Mouse (Mus musculus) megakaryocyte, embryonic 14.5 days (primary cell): ENCODE data around the gene Olfr191.

ENCODE experiments used
- FLI1 ChIP-seq: IDR thresholded peaks from 2 replicates; pipeline ENCODE4 v1.6.1; 2012; ENCODE audit warnings: low read length, inconsistent platforms, mixed read lengths
- GATA1 ChIP-seq: IDR thresholded peaks from 3 replicates; pipeline ENCODE4 v1.6.1; 2012; ENCODE audit warnings: mixed read lengths, low read length, inconsistent platforms, borderline replicate concordance

- TF ChIP-seq GATA1, result no peak
- TF ChIP-seq FLI1, result no peak
Measured at GRCm38 (mm10) chr16:59071755-59072154, 17.9 kb downstream of the Olfr191 start.
